Comparison of ENCODE assay signal across 17 mouse cellular contexts in genomic region chr16:95363632-95364465, GRCm38 (mm10).
DNase-seq lines count a peak whose midpoint lies in the region; ATAC-seq lines count a peak whose summit lies in the region.
"Had no signal": no experiment of that assay in that cellular context is flagged by ENCODE, and none has a peak within 500 bp of the region (broad histone marks: within the 10 kb centered on the region; RNA-seq: fewer than 3 reads in every experiment).

No protein-coding gene starts in this region.

- ATAC-seq in midbrain, embryonic 14.5 days (ENCODE audit: low FRiP score, low TSS enrichment), result no peak
- no peak for ATAC-seq in midbrain, embryonic 11.5 days (ENCODE audit: low FRiP score)
- peak; percentile 67 for ATAC-seq in intestine, embryonic 16.5 days

- H3K9ac ChIP-seq in midbrain, embryonic 14.5 days (replicated peaks; ENCODE audit: low read length), result no peak overlapping the region
- no peak overlapping the region for H3K9ac ChIP-seq in midbrain, embryonic 11.5 days (ENCODE audit: low read length)
- H3K9ac ChIP-seq in intestine, embryonic 16.5 days (ENCODE audit: low read depth, low read length), result no peak overlapping the region
- H3K9ac ChIP-seq: hindbrain, embryonic 14.5 days; limb, embryonic 12.5 days had no signal

- H3K9me3 ChIP-seq in midbrain, embryonic 14.5 days (ENCODE audit: control insufficient read depth, low read length), result no peaks in the 10 kb centered on the region
- H3K9me3 ChIP-seq in midbrain, embryonic 11.5 days (ENCODE audit: control insufficient read depth, low read length), result no peaks in the 10 kb centered on the region
- no peaks in the 10 kb centered on the region for H3K9me3 ChIP-seq in intestine, embryonic 16.5 days (ENCODE audit: control insufficient read depth, low read length)
- H3K9me3 ChIP-seq: heart, embryonic 10.5 days; limb, embryonic 12.5 days had no signal

- H3K4me1 ChIP-seq in midbrain, embryonic 14.5 days (ENCODE audit: control insufficient read depth, insufficient read depth, low read length), result no peaks in the 10 kb centered on the region
- H3K4me1 ChIP-seq in midbrain, embryonic 11.5 days (ENCODE audit: control insufficient read depth, insufficient read depth, low read length), result no peaks in the 10 kb centered on the region
- H3K4me1 ChIP-seq in intestine, embryonic 16.5 days (ENCODE audit: control insufficient read depth, insufficient read depth, low read length), result peaks cover 5% of the 10 kb centered on the region; the same call in 1 of the 2 replicates

- no peaks in the 10 kb centered on the region for H3K36me3 ChIP-seq in midbrain, embryonic 14.5 days (ENCODE audit: control insufficient read depth, insufficient read depth, low read length)
- H3K36me3 ChIP-seq in midbrain, embryonic 11.5 days (ENCODE audit: control insufficient read depth, insufficient read depth, low read length), result no peaks in the 10 kb centered on the region
- H3K36me3 ChIP-seq in intestine, embryonic 16.5 days (ENCODE audit: control insufficient read depth, insufficient read depth, low read length), result no peaks in the 10 kb centered on the region

- WGBS in midbrain, embryonic 14.5 days, result 75% methylated on average over 18 of the region's 18 CpGs
- 81% methylated on average over 18 of the region's 18 CpGs for WGBS in midbrain, embryonic 11.5 days
- 67% methylated on average over 18 of the region's 18 CpGs for WGBS in intestine, embryonic 16.5 days

- DNase-seq in layer of hippocampus, adult 9-11 months, result peak; percentile 34
- DNase-seq in layer of hippocampus, postnatal 25 days (ENCODE audit: extremely low spot score in 1 of 2, low spot score in 1 of 2), result no peak
- peak; percentile 25 for DNase-seq in midbrain, embryonic 14.5 days
- no peak for DNase-seq in midbrain, embryonic 11.5 days (ENCODE audit: low spot score, missing footprints)
- no peak for DNase-seq in spleen, postnatal 10 days (ENCODE audit: low spot score in 2 of 2)
- DNase-seq in gastrocnemius, adult 18-20 months (ENCODE audit: low spot score), result no peak
- DNase-seq: adrenal gland, postnatal 36 days; cerebellum, adult 9-10 months; gastrocnemius, postnatal 36 days; heart, postnatal 14 days; kidney, adult 18-20 months; kidney, postnatal 10 days; lung, postnatal 14 days had no signal

- no peak overlapping the region for H3K27ac ChIP-seq in midbrain, embryonic 14.5 days (replicated peaks; ENCODE audit: low read depth, low read length)
- no peak overlapping the region for H3K27ac ChIP-seq in midbrain, embryonic 11.5 days (ENCODE audit: low read depth, low read length)
- H3K27ac ChIP-seq in intestine, embryonic 16.5 days (ENCODE audit: low read length), result peak overlapping the region; percentile 17
- H3K27ac ChIP-seq: heart, embryonic 10.5 days; hindbrain, embryonic 14.5 days; limb, embryonic 12.5 days had no signal

- H3K27me3 ChIP-seq in midbrain, embryonic 14.5 days (ENCODE audit: control insufficient read depth, insufficient read depth, low read length), result no peaks in the 10 kb centered on the region
- no peaks in the 10 kb centered on the region for H3K27me3 ChIP-seq in midbrain, embryonic 11.5 days (ENCODE audit: control insufficient read depth, insufficient read depth, low read length)
- no peaks in the 10 kb centered on the region for H3K27me3 ChIP-seq in intestine, embryonic 16.5 days (replicated peaks; ENCODE audit: control insufficient read depth, insufficient read depth, low read length)
- H3K27me3 ChIP-seq: limb, embryonic 12.5 days had no signal

- no peak overlapping the region for H3K4me2 ChIP-seq in midbrain, embryonic 14.5 days (ENCODE audit: low read length)
- no peak overlapping the region for H3K4me2 ChIP-seq in midbrain, embryonic 11.5 days
- H3K4me2 ChIP-seq in intestine, embryonic 16.5 days (ENCODE audit: low read depth, low read length), result no peak overlapping the region
- H3K4me2 ChIP-seq: hindbrain, embryonic 14.5 days; limb, embryonic 12.5 days had no signal

- H3K4me3 ChIP-seq in midbrain, embryonic 14.5 days (replicated peaks; ENCODE audit: low read depth, low read length), result no peak overlapping the region
- no peak overlapping the region for H3K4me3 ChIP-seq in midbrain, embryonic 11.5 days (ENCODE audit: low read depth, low read length)
- no peak overlapping the region for H3K4me3 ChIP-seq in intestine, embryonic 16.5 days (ENCODE audit: low read length)
- H3K4me3 ChIP-seq: heart, embryonic 10.5 days; limb, embryonic 12.5 days had no signal

Comparison
In these comparisons a context has a peak if more than half of its experiments do, and no peak if none do; other contexts are left out.
1. DNase-seq: peak in layer of hippocampus, adult 9-11 months (single experiment) and midbrain, embryonic 14.5 days (single experiment); none in layer of hippocampus, postnatal 25 days (0 of 2), midbrain, embryonic 11.5 days (single experiment), spleen, postnatal 10 days (0 of 2) and gastrocnemius, adult 18-20 months (single experiment).